ENCODE assay signal across 26 mouse cellular contexts in genomic region chr16:94001366-94001765, GRCm38 (mm10). TPM values are rescaled to one million over a fixed set of nuclear protein-coding genes. Genes with fewer than 3 reads are reported as not detected.
DNase-seq lines count a peak whose midpoint lies in the region; ATAC-seq and TF ChIP-seq lines count a peak whose summit lies in the region.
"Had no signal": no experiment of that assay in that cellular context is flagged by ENCODE, and none has a peak within 500 bp of the region (broad histone marks: within the 10 kb centered on the region; RNA-seq: fewer than 3 reads in every experiment).

No protein-coding gene starts in this region.

- WGBS in hindbrain, embryonic 13.5 days, result 83% methylated on average over 6 of the region's 6 CpGs
- 79% methylated on average over 6 of the region's 6 CpGs for WGBS in hindbrain, embryonic 16.5 days
- WGBS in stomach, embryonic 16.5 days, result 74% methylated on average over 6 of the region's 6 CpGs
- 70% methylated on average over 6 of the region's 6 CpGs for WGBS in stomach, postnatal 0 days

- no peak overlapping the region for H3K4me2 ChIP-seq in hindbrain, embryonic 13.5 days
- no peak overlapping the region for H3K4me2 ChIP-seq in hindbrain, embryonic 16.5 days (ENCODE audit: low read length)
- H3K4me2 ChIP-seq in stomach, embryonic 16.5 days (ENCODE audit: low read depth, low read length), result no peak overlapping the region
- H3K4me2 ChIP-seq in stomach, postnatal 0 days (replicated peaks; ENCODE audit: low read depth), result no peak overlapping the region
- H3K4me2 ChIP-seq: forebrain, embryonic 13.5 days; hindbrain, embryonic 12.5 days had no signal

- H3K9me3 ChIP-seq in hindbrain, embryonic 13.5 days, result no peaks in the 10 kb centered on the region
- H3K9me3 ChIP-seq in hindbrain, embryonic 16.5 days (ENCODE audit: control insufficient read depth, low read length), result no peaks in the 10 kb centered on the region
- no peaks in the 10 kb centered on the region for H3K9me3 ChIP-seq in stomach, embryonic 16.5 days (replicated peaks; ENCODE audit: control insufficient read depth, low read length)
- no peaks in the 10 kb centered on the region for H3K9me3 ChIP-seq in stomach, postnatal 0 days (ENCODE audit: control insufficient read depth, low read length)
- H3K9me3 ChIP-seq: forebrain, embryonic 10.5 days; forebrain, embryonic 13.5 days; heart, embryonic 10.5 days; hindbrain, embryonic 12.5 days had no signal

- no peaks in the 10 kb centered on the region for H3K36me3 ChIP-seq in hindbrain, embryonic 13.5 days
- no peaks in the 10 kb centered on the region for H3K36me3 ChIP-seq in hindbrain, embryonic 16.5 days (ENCODE audit: control insufficient read depth, insufficient read depth, low read length)
- no peaks in the 10 kb centered on the region for H3K36me3 ChIP-seq in stomach, embryonic 16.5 days (ENCODE audit: control insufficient read depth, insufficient read depth, low read length)
- H3K36me3 ChIP-seq in stomach, postnatal 0 days (ENCODE audit: control insufficient read depth, insufficient read depth, low read length), result no peaks in the 10 kb centered on the region
- H3K36me3 ChIP-seq: forebrain, embryonic 10.5 days; heart, embryonic 10.5 days; hindbrain, embryonic 12.5 days had no signal

- no peaks in the 10 kb centered on the region for H3K4me1 ChIP-seq in hindbrain, embryonic 13.5 days (replicated peaks)
- no peaks in the 10 kb centered on the region for H3K4me1 ChIP-seq in hindbrain, embryonic 16.5 days (ENCODE audit: control insufficient read depth, insufficient read depth, low read depth, low read length)
- no peaks in the 10 kb centered on the region for H3K4me1 ChIP-seq in stomach, embryonic 16.5 days (ENCODE audit: control insufficient read depth, insufficient read depth, low read length)
- no peaks in the 10 kb centered on the region for H3K4me1 ChIP-seq in stomach, postnatal 0 days (replicated peaks; ENCODE audit: control insufficient read depth, insufficient read depth)
- H3K4me1 ChIP-seq: forebrain, embryonic 13.5 days; heart, embryonic 10.5 days had no signal

- no peak for TF ChIP-seq EP300 in stomach, postnatal 0 days (optimal IDR thresholded peaks at IDR 0.05)

- H3K27me3 ChIP-seq in hindbrain, embryonic 13.5 days, result no peaks in the 10 kb centered on the region
- no peaks in the 10 kb centered on the region for H3K27me3 ChIP-seq in hindbrain, embryonic 16.5 days (replicated peaks; ENCODE audit: control insufficient read depth, insufficient read depth, low read length)
- no peaks in the 10 kb centered on the region for H3K27me3 ChIP-seq in stomach, embryonic 16.5 days (ENCODE audit: control insufficient read depth, insufficient read depth, low read length)
- H3K27me3 ChIP-seq in stomach, postnatal 0 days (ENCODE audit: control insufficient read depth, insufficient read depth, low read length), result no peaks in the 10 kb centered on the region
- H3K27me3 ChIP-seq: forebrain, embryonic 13.5 days; hindbrain, embryonic 12.5 days had no signal

- TF ChIP-seq CTCF in stomach, postnatal 0 days (IDR thresholded peaks at IDR 0.05; ENCODE audit: low read depth), result no peak

- H3K4me3 ChIP-seq in hindbrain, embryonic 13.5 days, result no peak overlapping the region
- no peak overlapping the region for H3K4me3 ChIP-seq in hindbrain, embryonic 16.5 days (ENCODE audit: low read length)
- no peak overlapping the region for H3K4me3 ChIP-seq in stomach, embryonic 16.5 days (replicated peaks; ENCODE audit: low read length)
- no peak overlapping the region for H3K4me3 ChIP-seq in stomach, postnatal 0 days (ENCODE audit: low read depth, low read length)
- H3K4me3 ChIP-seq: forebrain, embryonic 10.5 days; forebrain, embryonic 13.5 days; heart, adult 2 months; heart, embryonic 10.5 days; hindbrain, embryonic 12.5 days had no signal

- H3K27ac ChIP-seq in hindbrain, embryonic 13.5 days, result peak overlapping the region; percentile 0; the same call in 1 of the 2 replicates
- H3K27ac ChIP-seq in hindbrain, embryonic 16.5 days (ENCODE audit: low read depth, low read length), result no peak overlapping the region
- H3K27ac ChIP-seq in stomach, embryonic 16.5 days (ENCODE audit: low read length), result no peak overlapping the region
- H3K27ac ChIP-seq in stomach, postnatal 0 days (replicated peaks), result no peak overlapping the region
- H3K27ac ChIP-seq: forebrain, embryonic 10.5 days; forebrain, embryonic 13.5 days; heart, adult 2 months; heart, embryonic 10.5 days; hindbrain, embryonic 12.5 days; hindbrain, postnatal 0 days had no signal

- no peak for DNase-seq in stomach, postnatal 0 days (ENCODE audit: low spot score)
- DNase-seq in ES-CJ7 (ENCODE audit: low read depth, low spot score) (peak; percentile 90), ZHBTc4 (ENCODE audit: low read depth, low spot score) (peak; percentile 89)
- no peak for DNase-seq in ovary, adult 18-20 months (ENCODE audit: low spot score)
- DNase-seq: cerebellum, adult 18-20 months; cerebellum, adult 9-10 months; cerebellum, postnatal 14 days; gastrocnemius, postnatal 25 days; heart, adult 2 months had no signal

- no peak for ATAC-seq in hindbrain, embryonic 13.5 days (ENCODE audit: low FRiP score)
- ATAC-seq in hindbrain, embryonic 16.5 days, result no peak
- peak; percentile 44; the same call in 1 of the 2 replicates for ATAC-seq in stomach, embryonic 16.5 days (ENCODE audit: insufficient read depth, low FRiP score)
- no peak for ATAC-seq in stomach, postnatal 0 days (ENCODE audit: low FRiP score, low TSS enrichment)
- ATAC-seq in frontal cortex, adult (ENCODE audit: low TSS enrichment), result no peak
- ATAC-seq: CD4-positive, CD25-positive, alpha-beta regulatory T cell, adult 4 months; forebrain, embryonic 13.5 days; forebrain, embryonic 16.5 days; hindbrain, postnatal 0 days; inflammation-experienced regulatory T-cells, adult 6 months; intestine, embryonic 16.5 days had no signal

- no peak overlapping the region for H3K9ac ChIP-seq in hindbrain, embryonic 13.5 days
- H3K9ac ChIP-seq in hindbrain, embryonic 16.5 days (ENCODE audit: low read depth, low read length), result no peak overlapping the region
- no peak overlapping the region for H3K9ac ChIP-seq in stomach, embryonic 16.5 days (ENCODE audit: low read length)
- no peak overlapping the region for H3K9ac ChIP-seq in stomach, postnatal 0 days (ENCODE audit: low read length)
- H3K9ac ChIP-seq: forebrain, embryonic 13.5 days; hindbrain, embryonic 12.5 days had no signal

RNA-seq across cellular contexts. Expression of gene Cldn14, which starts 7.3 kb away (rescaled TPM):
- not detected in 2 replicates for polyA plus RNA-seq in hindbrain, embryonic 13.5 days (2015; fragmentation: Nextera tagmentation; extraction: Ambion mirVana)
- not detected in 2 replicates for polyA plus RNA-seq in hindbrain, embryonic 16.5 days (2015; fragmentation: Nextera tagmentation; extraction: Ambion mirVana)
- polyA plus RNA-seq in stomach, embryonic 16.5 days (2015; fragmentation: Nextera tagmentation; extraction: Ambion mirVana), result 0.14 TPM in 1 of 2 replicates, not detected in the other
- 0.10 TPM in 1 of 2 replicates, not detected in the other for polyA plus RNA-seq in stomach, postnatal 0 days (2015; fragmentation: Nextera tagmentation; extraction: Ambion mirVana)
- polyA plus RNA-seq: C2C12; CD4-positive, CD25-positive, alpha-beta regulatory T cell, adult 4 months; embryonic facial prominence, embryonic 11.5 days; forebrain, embryonic 10.5 days; forebrain, embryonic 13.5 days; forebrain, embryonic 16.5 days; heart, adult 2 months; heart, embryonic 10.5 days; heart, embryonic 14.5 days; heart, postnatal 0 days; inflammation-experienced regulatory T-cells, adult 6 months had no signal

Comparison
In these comparisons a context has a peak if more than half of its experiments do, and no peak if none do; other contexts are left out.
1. DNase-seq: peak in ES-CJ7 (single experiment) and ZHBTc4 (single experiment); none in stomach, postnatal 0 days (single experiment) and ovary, adult 18-20 months (single experiment).